Mouse (Mus musculus) megakaryocyte, embryonic 14.5 days (primary cell): ENCODE data around the gene Caprin1. TPM values are rescaled to one million over a fixed set of nuclear protein-coding genes. Genes with fewer than 3 reads are reported as not detected.

Source experiments
- H3K27me3 ChIP-seq: replicated peaks from 2 replicates; pipeline ENCODE3; 2012; ENCODE audit warnings: inconsistent platforms
- H3K36me3 ChIP-seq: replicated peaks from 2 replicates; pipeline ENCODE3; 2012; ENCODE audit warnings: low read length, inconsistent platforms, mixed read lengths
- H3K4me1 ChIP-seq: 2 replicates; pipeline ENCODE4 v1.6.1; 2012; ENCODE audit warnings: inconsistent platforms
- H3K4me3 ChIP-seq: replicated peaks from 2 replicates; pipeline ENCODE3; 2012; ENCODE audit warnings: moderate library complexity, mild to moderate bottlenecking, inconsistent platforms
- H3K9me3 ChIP-seq: 2 replicates; pipeline ENCODE4 v1.6.1; 2012; ENCODE audit warnings: inconsistent platforms
- FLI1 ChIP-seq: IDR thresholded peaks from 2 replicates; pipeline ENCODE4 v1.6.1; 2012; ENCODE audit warnings: low read length, inconsistent platforms, mixed read lengths
- GATA1 ChIP-seq: IDR thresholded peaks from 3 replicates; pipeline ENCODE4 v1.6.1; 2012; ENCODE audit warnings: mixed read lengths, low read length, inconsistent platforms, borderline replicate concordance
- polyA plus RNA-seq: library from polyadenylated mRNA; stranded (reverse); fragments of >175 nt; gene quantifications from 2 replicates; pipeline ENCODE4 v1.2.3, GENCODE M21; 2012; ENCODE audit warnings: low replicate concordance; ENCODE audit not compliant: insufficient read depth

Gene Caprin1
- polyA plus RNA-seq, 1 experiment: 59.6 TPM

GRCm38 (mm10) chr2:103802422-103802821 is 5.0 kb upstream of the Caprin1 start:
- Histone ChIP-seq H3K9me3 (no peaks in the 10 kb centered on the region), H3K4me3 (no peak overlapping the region), H3K4me1 (peaks cover 15% of the 10 kb centered on the region), H3K27me3 (no peaks in the 10 kb centered on the region), H3K36me3 (no peaks in the 10 kb centered on the region)
- no peak for TF ChIP-seq FLI1
- TF ChIP-seq GATA1: no peak

- TF ChIP-seq FLI1 (no peak), GATA1 (no peak)
- peak overlapping the region; percentile 96 for H3K4me3 ChIP-seq
- H3K27me3 ChIP-seq: no peaks in the 10 kb centered on the region
- H3K36me3 ChIP-seq: peaks cover 28% of the 10 kb centered on the region
- peaks cover 26% of the 10 kb centered on the region for H3K4me1 ChIP-seq
- H3K9me3 ChIP-seq: no peaks in the 10 kb centered on the region
These were observed 485 bp downstream of the Caprin1 start for GRCm38 (mm10) chr2:103796861-103797466.

- peaks cover 29% of the 10 kb centered on the region for H3K4me1 ChIP-seq
- H3K36me3 ChIP-seq: peaks cover 35% of the 10 kb centered on the region
- peak overlapping the region; percentile 96 for H3K4me3 ChIP-seq
- TF ChIP-seq FLI1 (no peak), GATA1 (no peak)
- no peaks in the 10 kb centered on the region for H3K9me3 ChIP-seq
- no peaks in the 10 kb centered on the region for H3K27me3 ChIP-seq
These were observed 1.1 kb downstream of the Caprin1 start for GRCm38 (mm10) chr2:103796211-103796860.

- no peak for TF ChIP-seq GATA1
- no peaks in the 10 kb centered on the region for H3K9me3 ChIP-seq
- H3K4me1 ChIP-seq: peaks cover 28% of the 10 kb centered on the region
- peaks cover 38% of the 10 kb centered on the region for H3K36me3 ChIP-seq
- H3K27me3 ChIP-seq: no peaks in the 10 kb centered on the region
- H3K4me3 ChIP-seq: peak overlapping the region; percentile 96
These were observed 1.6 kb downstream of the Caprin1 start for GRCm38 (mm10) chr2:103795843-103796210.

GRCm38 (mm10) chr2:103792009-103792408 is 5.4 kb downstream of the Caprin1 start:
- H3K36me3 ChIP-seq: peaks cover 69% of the 10 kb centered on the region
- H3K4me1 ChIP-seq: peaks cover 39% of the 10 kb centered on the region
- no peaks in the 10 kb centered on the region for H3K27me3 ChIP-seq
- TF ChIP-seq GATA1: no peak
- no peak for TF ChIP-seq FLI1
- no peaks in the 10 kb centered on the region for H3K9me3 ChIP-seq
- H3K4me3 ChIP-seq: no peak overlapping the region

GRCm38 (mm10) chr2:103785735-103786134 is 11.7 kb downstream of the Caprin1 start:
- H3K27me3 ChIP-seq: no peaks in the 10 kb centered on the region
- H3K9me3 ChIP-seq: no peaks in the 10 kb centered on the region
- no peak for TF ChIP-seq FLI1
- TF ChIP-seq GATA1: no peak
- H3K36me3 ChIP-seq: peaks cover 77% of the 10 kb centered on the region
- peaks cover 36% of the 10 kb centered on the region for H3K4me1 ChIP-seq
- H3K4me3 ChIP-seq: no peak overlapping the region

- TF ChIP-seq GATA1: no peak
- TF ChIP-seq FLI1: no peak
- peaks cover 78% of the 10 kb centered on the region for H3K36me3 ChIP-seq
These were observed 12.8 kb downstream of the Caprin1 start for GRCm38 (mm10) chr2:103784621-103785020.

GRCm38 (mm10) chr2:103762492-103762891 is 35.0 kb downstream of the Caprin1 start:
- no peak for TF ChIP-seq FLI1
- TF ChIP-seq GATA1: no peak
- Histone ChIP-seq H3K9me3 (no peaks in the 10 kb centered on the region), H3K27me3 (no peaks in the 10 kb centered on the region), H3K4me1 (peaks cover 9% of the 10 kb centered on the region; the same call in 1 of the 2 replicates), H3K36me3 (peaks cover 32% of the 10 kb centered on the region), H3K4me3 (no peak overlapping the region)

More at GRCm38 (mm10) chr2:103784621-103785020, 12.8 kb downstream of the Caprin1 start:
- Histone ChIP-seq H3K4me3 (no peak overlapping the region), H3K27me3 (no peaks in the 10 kb centered on the region), H3K4me1 (peaks cover 27% of the 10 kb centered on the region), H3K9me3 (no peaks in the 10 kb centered on the region)

GRCm38 (mm10) chr2:103761993-103762392 is 35.5 kb downstream of the Caprin1 start:
- no peaks in the 10 kb centered on the region for H3K9me3 ChIP-seq
- no peaks in the 10 kb centered on the region for H3K27me3 ChIP-seq
- H3K4me3 ChIP-seq: peak overlapping the region; percentile 95
- H3K36me3 ChIP-seq: peaks cover 32% of the 10 kb centered on the region
- H3K4me1 ChIP-seq: peaks cover 14% of the 10 kb centered on the region
- no peak for TF ChIP-seq FLI1
- no peak for TF ChIP-seq GATA1

- 0 out of 2 replicates have a peak, but pooled peaks have one; percentile 27 for TF ChIP-seq FLI1
- no peak for TF ChIP-seq GATA1
- no peaks in the 10 kb centered on the region for H3K9me3 ChIP-seq
- peak within 1 kb of the TSS; percentile 95 for H3K4me3 ChIP-seq
- peaks cover 23% of the 10 kb centered on the region for H3K4me1 ChIP-seq
- H3K36me3 ChIP-seq: peaks cover 30% of the 10 kb centered on the region
- no peaks in the 10 kb centered on the region for H3K27me3 ChIP-seq
These were observed 36.3 kb downstream of the Caprin1 start, which contains the start of gene Nat10 for GRCm38 (mm10) chr2:103760906-103761716. Gene Nat10, minus strand, starts transcription at chr2:103761270.

- TF ChIP-seq GATA1: no peak
- no peak for TF ChIP-seq FLI1
- H3K36me3 ChIP-seq: peaks cover 30% of the 10 kb centered on the region
- H3K4me1 ChIP-seq: peaks cover 27% of the 10 kb centered on the region
- peak overlapping the region; percentile 95 for H3K4me3 ChIP-seq
- H3K27me3 ChIP-seq: no peaks in the 10 kb centered on the region
- no peaks in the 10 kb centered on the region for H3K9me3 ChIP-seq
These were observed 37.0 kb downstream of the Caprin1 start for GRCm38 (mm10) chr2:103760421-103760820.
